Mouse (Mus musculus): Measurements from ENCODE around the gene Gm49373.

Gene Gm49373

GRCm38 (mm10) chr9:21072641-21073040, 255 bp downstream of the Gm49373 start:
- 6% methylated on average over 4 of the region's 4 CpGs for WGBS

GRCm38 (mm10) chr9:21067006-21067684, 5.8 kb downstream of the Gm49373 start, which contains the start of gene Zglp1:
Gene Zglp1, minus strand, starts transcription at chr9:21067093.
- WGBS: 85% methylated on average over 27 of the region's 27 CpGs

GRCm38 (mm10) chr9:21062928-21063327, 10.0 kb downstream of the Gm49373 start:
- 80% methylated on average over 2 of the region's 2 CpGs for WGBS

- WGBS: 83% methylated on average over 10 of the region's 10 CpGs
These were observed 21.3 kb downstream of the Gm49373 start for GRCm38 (mm10) chr9:21051578-21051977.

- 63% methylated on average over 3 of the region's 3 CpGs for WGBS
These were observed 27.7 kb downstream of the Gm49373 start for GRCm38 (mm10) chr9:21045235-21045634.

GRCm38 (mm10) chr9:21044785-21045184, 28.1 kb downstream of the Gm49373 start:
- WGBS: 61% methylated on average over 1 of the region's 1 CpGs

- 88% methylated on average over 4 of the region's 4 CpGs for WGBS
These were observed 29.3 kb downstream of the Gm49373 start for GRCm38 (mm10) chr9:21043563-21043962.

- 13% methylated on average over 4 of the region's 4 CpGs for WGBS
These were observed 31.6 kb downstream of the Gm49373 start for GRCm38 (mm10) chr9:21041308-21041707.

GRCm38 (mm10) chr9:21039779-21040178, 33.1 kb downstream of the Gm49373 start:
- WGBS: 66% methylated on average over 3 of the region's 3 CpGs

GRCm38 (mm10) chr9:21037481-21037891, 35.4 kb downstream of the Gm49373 start:
- 6% methylated on average over 31 of the region's 31 CpGs for WGBS

- 10% methylated on average over 22 of the region's 22 CpGs for WGBS
These were observed 36.2 kb downstream of the Gm49373 start for GRCm38 (mm10) chr9:21036666-21037065.

GRCm38 (mm10) chr9:21036161-21036560, 36.7 kb downstream of the Gm49373 start:
- 33% methylated on average over 20 of the region's 20 CpGs for WGBS

GRCm38 (mm10) chr9:21035586-21035985, 37.3 kb downstream of the Gm49373 start:
- WGBS: 29% methylated on average over 9 of the region's 9 CpGs

GRCm38 (mm10) chr9:21034481-21035085, 38.3 kb downstream of the Gm49373 start:
- 36% methylated on average over 17 of the region's 17 CpGs for WGBS

- under 1% methylated on average over 34 of the region's 34 CpGs for WGBS
These were observed 39.8 kb downstream of the Gm49373 start for GRCm38 (mm10) chr9:21033136-21033535.

GRCm38 (mm10) chr9:21032491-21032890, 40.4 kb downstream of the Gm49373 start:
- 2% methylated on average over 7 of the region's 7 CpGs for WGBS

- WGBS: under 1% methylated on average over 34 of the region's 35 CpGs
These were observed 41.0 kb downstream of the Gm49373 start, which contains the start of gene Icam5 for GRCm38 (mm10) chr9:21031896-21032351. Gene Icam5, plus strand, starts transcription at chr9:21032073.

- WGBS: under 1% methylated on average over 36 of the region's 36 CpGs
These were observed 41.5 kb downstream of the Gm49373 start for GRCm38 (mm10) chr9:21031251-21031895.

- 1% methylated on average over 13 of the region's 13 CpGs for WGBS
These were observed 42.1 kb downstream of the Gm49373 start for GRCm38 (mm10) chr9:21030781-21031250.

- WGBS: 29% methylated on average over 22 of the region's 22 CpGs
These were observed 42.8 kb downstream of the Gm49373 start for GRCm38 (mm10) chr9:21030055-21030600.

- 8% methylated on average over 37 of the region's 37 CpGs for WGBS
These were observed 43.4 kb downstream of the Gm49373 start, which contains the start of gene Icam4 for GRCm38 (mm10) chr9:21029291-21030054. Gene Icam4, plus strand, starts transcription at chr9:21029373.
